Comparison of ENCODE assay signal across 12 mouse cellular contexts in genomic region chr1:194675106-194675890, GRCm38 (mm10). TPM values are rescaled to one million over a fixed set of nuclear protein-coding genes. Genes with fewer than 3 reads are reported as not detected.
DNase-seq lines count a peak whose midpoint lies in the region; ATAC-seq and TF ChIP-seq lines count a peak whose summit lies in the region.
"Had no signal": no experiment of that assay in that cellular context is flagged by ENCODE, and none has a peak within 500 bp of the region (broad histone marks: within the 10 kb centered on the region; RNA-seq: fewer than 3 reads in every experiment).

No protein-coding gene starts in this region.

- peak; percentile 57 for ATAC-seq in frontal cortex, adult (ENCODE audit: low TSS enrichment)
- no peak for ATAC-seq in kidney, embryonic 15.5 days (replicated peaks; ENCODE audit: low FRiP score)
- ATAC-seq in activated CD4-positive, CD25-positive, alpha-beta regulatory T cell, adult 4 months = no peak

- no peak for TF ChIP-seq CTCF in left cerebral cortex, adult 2 months (IDR thresholded peaks at IDR 0.05)
- no peak for TF ChIP-seq CTCF in small intestine, adult 2 months (IDR thresholded peaks at IDR 0.05; ENCODE audit: extremely low read depth, insufficient read length, insufficient replicate concordance, low read depth, low read length)

- H3K4me1 ChIP-seq in kidney, embryonic 15.5 days = peaks cover 39% of the 10 kb centered on the region
- peaks cover 36% of the 10 kb centered on the region for H3K4me1 ChIP-seq in small intestine, adult 2 months (ENCODE audit: control insufficient read depth, insufficient read depth, insufficient read length, low read length)

- H3K9ac ChIP-seq in kidney, embryonic 15.5 days = no peak overlapping the region

- WGBS in kidney, embryonic 15.5 days = 85% methylated on average over 3 of the region's 3 CpGs
- WGBS in small intestine, adult 2 months = 75% methylated on average over 3 of the region's 3 CpGs

- intact Hi-C loops in left cerebral cortex, adult 2 months (cut with DNase I) = no loop called here

- no peak for TF ChIP-seq POLR2A in small intestine, adult 2 months (IDR thresholded peaks at IDR 0.05; ENCODE audit: low read depth, low read length)

- no peak overlapping the region for H3K4me2 ChIP-seq in kidney, embryonic 15.5 days

- H3K27me3 ChIP-seq in kidney, embryonic 15.5 days = no peaks in the 10 kb centered on the region
- H3K27me3 ChIP-seq in small intestine, adult 2 months (ENCODE audit: control insufficient read depth, insufficient read depth, low read length) = no peaks in the 10 kb centered on the region

- H3K27ac ChIP-seq in left cerebral cortex, adult 2 months = peak overlapping the region; percentile 45
- H3K27ac ChIP-seq in kidney, embryonic 15.5 days = peak overlapping the region; percentile 71
- peak overlapping the region; percentile 45; the same call in 1 of the 2 replicates for H3K27ac ChIP-seq in small intestine, adult 2 months (ENCODE audit: insufficient read depth, low read depth, low read length)

- no peaks in the 10 kb centered on the region for H3K9me3 ChIP-seq in kidney, embryonic 15.5 days (replicated peaks)

- no peak for DNase-seq in frontal cortex, adult 2 months (ENCODE audit: extremely low spot score in 1 of 2, low spot score in 1 of 2)
- DNase-seq in left cerebral cortex, adult 2 months (ENCODE audit: extremely low spot score in 1 of 2, low spot score in 2 of 2) = no peak
- no peak for DNase-seq in left cerebral cortex, adult 8-10 months (ENCODE audit: low spot score in 2 of 2)
- DNase-seq in spleen, adult 12 weeks (ENCODE audit: low spot score) = no peak
- DNase-seq: B cell, adult 2 months; heart, postnatal 36 days; lung, postnatal 10 days had no signal

- no peak overlapping the region for H3K4me3 ChIP-seq in left cerebral cortex, adult 2 months
- H3K4me3 ChIP-seq in kidney, embryonic 15.5 days (replicated peaks) = no peak overlapping the region
- H3K4me3 ChIP-seq in small intestine, adult 2 months (ENCODE audit: low read depth, low read length) = no peak overlapping the region

- no peaks in the 10 kb centered on the region for H3K36me3 ChIP-seq in kidney, embryonic 15.5 days
- H3K36me3 ChIP-seq in small intestine, adult 2 months (ENCODE audit: control insufficient read depth, insufficient read depth, low read length) = no peaks in the 10 kb centered on the region

RNA-seq across cellular contexts. Expression of gene Plxna2, which starts 57.3 kb away (rescaled TPM):
- polyA plus RNA-seq in frontal cortex, adult 2 months (2012; rRNA removed) = 26.9 and 30.7 TPM in 2 replicates
- total RNA-seq in left cerebral cortex, adult 2 months (2021) = 10 to 100 TPM; 95.0 to 97.9 TPM
- total RNA-seq in left cerebral cortex, adult 8-10 months (2022) = 10 to 100 TPM; 81.1 to 87.8 (median 82.6) TPM
- 5.7 and 6.3 TPM in 2 replicates for polyA plus RNA-seq in kidney, embryonic 15.5 days (2015; fragmentation: Nextera tagmentation; extraction: Ambion mirVana)
- 5.5 and 8.9 TPM in 2 replicates for polyA plus RNA-seq in small intestine, adult 2 months (2012; rRNA removed)
- not detected for polyA plus RNA-seq in activated CD4-positive, CD25-positive, alpha-beta regulatory T cell, adult 4 months (2017; shearing (Covaris generic))
- total RNA-seq: monocyte, adult 5-6 weeks had no signal
